Mouse (Mus musculus): ENCODE data around the gene Slc27a4. TPM values are rescaled to one million over a fixed set of nuclear protein-coding genes. Genes with fewer than 3 reads are reported as not detected.
A peak's percentile ranks its signal among the peaks of the same experiment; 100 is the strongest.

Gene Slc27a4
- polyA plus RNA-seq, 1 experiment from 2014 or later, result 105 TPM

DNA sequence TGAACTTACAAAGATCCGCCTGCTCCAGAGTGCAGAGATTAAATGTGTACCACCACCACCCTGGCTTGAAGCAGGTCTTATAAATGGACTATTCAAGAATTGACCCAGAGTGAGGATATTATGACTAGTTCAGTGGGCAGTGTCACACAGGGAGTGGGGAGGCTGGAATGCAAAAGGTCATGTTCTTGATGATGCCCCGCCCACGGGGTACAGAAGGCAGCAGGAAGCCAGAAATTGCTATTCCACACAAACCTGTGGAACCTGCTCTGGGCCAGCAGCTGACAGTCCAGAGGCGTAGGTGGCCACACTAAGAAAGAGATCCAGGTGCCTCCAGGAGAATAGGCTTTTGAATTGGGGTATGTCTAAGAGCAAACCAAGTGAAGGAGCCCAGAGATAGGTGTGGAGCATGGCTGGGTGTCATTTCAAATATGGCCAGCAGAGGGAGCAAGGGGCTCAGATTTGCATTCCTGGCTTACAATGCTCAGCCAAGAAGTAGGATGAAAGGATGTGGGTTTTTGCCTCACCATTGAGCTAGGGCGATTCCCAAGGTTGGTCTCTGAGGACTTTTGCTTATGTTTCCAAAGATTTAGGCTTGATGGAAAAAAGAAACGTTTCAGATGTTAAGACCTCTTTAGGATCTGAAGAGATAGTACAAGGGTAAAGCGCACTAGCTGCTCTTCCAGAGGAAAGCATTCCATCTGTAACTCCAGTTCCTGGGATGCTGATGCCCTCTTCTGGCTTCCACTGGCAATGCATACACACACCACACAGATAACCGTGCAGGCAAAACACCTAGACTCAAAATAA lies 15.2 kb downstream of the Slc27a4 start:
- Histone ChIP-seq H3K9ac (ENCODE audit: low read depth, low read length) (no peak overlapping the region), H3K4me3 (ENCODE audit: low read depth, low read length) (no peak overlapping the region), H3K27me3 (replicated peaks; ENCODE audit: control insufficient read depth, insufficient read depth, low read length) (no peaks in the 10 kb centered on the region), H3K27ac (ENCODE audit: low read depth, low read length) (peak overlapping the region; percentile 22; the same call in 1 of the 2 replicates), H3K9me3 (ENCODE audit: control insufficient read depth) (no peaks in the 10 kb centered on the region), H3K4me2 (replicated peaks; ENCODE audit: low read depth) (peak overlapping the region; percentile 37; the same call in 1 of the 2 replicates), H3K4me1 (replicated peaks; ENCODE audit: control insufficient read depth, insufficient read depth, low read length) (no peaks in the 10 kb centered on the region), H3K36me3 (ENCODE audit: control insufficient read depth, insufficient read depth) (peaks cover 46% of the 10 kb centered on the region)
- ATAC-seq, result peak; percentile 39
- TF ChIP-seq CTCF (IDR thresholded peaks at IDR 0.05; ENCODE audit: low read depth), result peak; percentile 82
- 20% methylated on average over 8 of the region's 8 CpGs for WGBS

DNA sequence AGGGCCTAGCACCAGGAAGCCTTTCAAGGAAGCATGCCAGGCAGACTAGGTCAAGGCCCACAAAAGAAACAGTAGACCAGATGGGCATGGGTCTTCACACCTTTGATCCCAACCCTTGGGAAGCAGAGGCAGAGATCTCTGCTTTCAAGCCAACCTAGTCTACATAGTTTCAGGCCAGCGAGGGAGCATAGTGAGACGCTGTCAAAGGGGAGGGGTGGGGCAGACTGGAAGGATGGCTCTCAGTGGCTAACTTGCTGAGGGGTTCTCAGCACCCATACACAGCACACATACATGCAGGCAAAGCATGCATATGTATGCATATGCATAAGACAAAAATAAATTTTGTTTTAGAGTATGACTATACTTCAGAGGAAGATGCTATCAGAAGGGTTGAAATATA lies 16.9 kb downstream of the Slc27a4 start:
- no peak for ATAC-seq
- WGBS, result 9% methylated on average over 2 of the region's 2 CpGs
- no peak for TF ChIP-seq CTCF (IDR thresholded peaks at IDR 0.05; ENCODE audit: low read depth)
- no peaks in the 10 kb centered on the region for H3K4me1 ChIP-seq (replicated peaks; ENCODE audit: control insufficient read depth, insufficient read depth, low read length)
- peak overlapping the region; percentile 84 for H3K4me2 ChIP-seq (replicated peaks; ENCODE audit: low read depth)
- 0 out of 2 replicates have a peak overlapping the region, but pooled peaks have one; percentile 49 for H3K4me3 ChIP-seq (ENCODE audit: low read depth, low read length)
- H3K36me3 ChIP-seq (ENCODE audit: control insufficient read depth, insufficient read depth), result peaks cover 29% of the 10 kb centered on the region
- peak overlapping the region; percentile 92 for H3K27ac ChIP-seq (ENCODE audit: low read depth, low read length)
- no peaks in the 10 kb centered on the region for H3K9me3 ChIP-seq (ENCODE audit: control insufficient read depth)
- no peaks in the 10 kb centered on the region for H3K27me3 ChIP-seq (replicated peaks; ENCODE audit: control insufficient read depth, insufficient read depth, low read length)
- H3K9ac ChIP-seq (ENCODE audit: low read depth, low read length), result no peak overlapping the region

DNA sequence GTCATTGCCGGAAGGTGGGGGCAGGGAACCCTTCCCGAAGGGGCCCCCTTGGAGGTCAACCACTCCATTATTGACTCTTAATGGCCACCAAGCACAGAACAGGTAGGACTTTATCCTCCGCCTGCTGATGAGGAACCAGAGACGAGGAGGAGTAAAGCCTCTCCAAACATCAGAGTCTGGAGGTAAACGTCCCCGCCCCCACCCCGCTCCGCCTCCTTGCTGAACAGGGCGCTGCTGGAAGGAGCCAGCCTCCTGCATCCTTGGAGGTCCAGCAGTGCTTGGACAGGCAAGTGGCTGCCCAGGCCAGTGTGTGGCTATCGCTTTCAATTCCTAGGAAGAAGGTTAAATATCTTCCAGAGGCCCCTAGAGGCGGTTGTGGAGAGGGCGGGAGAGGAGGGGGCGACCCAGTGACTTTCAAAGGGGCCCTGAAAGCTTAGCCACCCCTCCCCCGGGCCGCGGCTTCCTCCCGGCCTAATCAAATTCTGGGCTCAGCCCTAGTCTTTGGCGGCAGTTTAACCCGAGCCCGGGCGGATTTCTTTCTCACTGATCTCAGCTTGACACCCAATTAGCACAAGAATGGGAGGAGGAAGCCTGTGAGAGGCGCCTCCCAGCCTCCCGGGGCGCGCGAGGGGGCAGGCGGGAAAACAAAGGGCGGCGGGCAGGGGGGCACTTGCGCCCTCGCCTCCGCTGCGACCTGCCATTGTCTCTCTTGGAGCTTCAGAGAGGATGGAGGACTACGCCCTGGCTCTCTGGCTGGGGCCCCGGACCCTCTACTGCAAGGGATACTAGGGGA lies 17.8 kb downstream of the Slc27a4 start, which contains the start of gene Urm1:
TSS of gene Urm1 (plus strand) at position 51 of the 793 bp plus-strand sequence.
- Histone ChIP-seq H3K4me2 (replicated peaks; ENCODE audit: low read depth) (peak within 1 kb of the TSS; percentile 84), H3K4me3 (ENCODE audit: low read depth, low read length) (peak within 1 kb of the TSS; percentile 49), H3K36me3 (ENCODE audit: control insufficient read depth, insufficient read depth) (peaks cover 20% of the 10 kb centered on the region), H3K9me3 (ENCODE audit: control insufficient read depth) (no peaks in the 10 kb centered on the region), H3K9ac (ENCODE audit: low read depth, low read length) (peak within 1 kb of the TSS; percentile 64), H3K4me1 (replicated peaks; ENCODE audit: control insufficient read depth, insufficient read depth, low read length) (no peaks in the 10 kb centered on the region), H3K27me3 (replicated peaks; ENCODE audit: control insufficient read depth, insufficient read depth, low read length) (no peaks in the 10 kb centered on the region), H3K27ac (ENCODE audit: low read depth, low read length) (peak within 1 kb of the TSS; percentile 92)
- no peak for TF ChIP-seq CTCF (IDR thresholded peaks at IDR 0.05; ENCODE audit: low read depth)
- 1% methylated on average over 35 of the region's 35 CpGs for WGBS
- ATAC-seq, result peak; percentile 81

DNA sequence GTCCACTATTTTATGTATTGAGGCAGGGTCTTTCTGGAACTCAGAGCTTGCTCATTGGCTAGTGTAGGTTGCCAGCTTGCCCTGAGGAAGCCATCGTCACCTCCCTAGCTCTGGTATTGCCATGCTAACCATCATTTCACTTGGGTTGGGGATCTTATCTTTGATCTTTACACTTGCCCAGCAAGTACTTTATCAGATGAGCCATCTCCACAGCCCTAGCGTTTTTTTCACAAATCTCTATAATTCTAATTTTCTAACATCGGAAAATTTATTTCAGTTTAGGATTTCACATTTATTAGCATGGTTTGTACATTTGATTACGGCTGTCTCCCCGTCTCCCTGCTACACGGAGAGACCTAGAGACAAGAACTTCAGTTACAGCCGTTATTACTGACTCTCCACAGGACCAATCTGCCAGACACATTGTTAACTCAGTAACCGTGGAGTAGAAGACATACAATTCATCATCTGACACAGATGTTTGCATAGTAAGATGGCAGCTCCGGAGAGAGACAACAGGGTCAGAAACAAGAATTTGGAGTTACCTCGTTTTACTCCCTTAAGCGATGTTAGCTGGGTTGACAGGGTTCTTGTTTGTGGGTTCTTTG lies 24.0 kb downstream of the Slc27a4 start:
- H3K27ac ChIP-seq (ENCODE audit: low read depth, low read length), result peak overlapping the region; percentile 90
- H3K36me3 ChIP-seq (ENCODE audit: control insufficient read depth, insufficient read depth), result no peaks in the 10 kb centered on the region
- no peaks in the 10 kb centered on the region for H3K9me3 ChIP-seq (ENCODE audit: control insufficient read depth)
- peak overlapping the region; percentile 74 for H3K9ac ChIP-seq (ENCODE audit: low read depth, low read length)
- peak overlapping the region; percentile 99 for H3K4me3 ChIP-seq (ENCODE audit: low read depth, low read length)
- H3K4me2 ChIP-seq (replicated peaks; ENCODE audit: low read depth), result peak overlapping the region; percentile 81
- 6% methylated on average over 11 of the region's 11 CpGs for whole genome bisulfite sequencing
- TF ChIP-seq CTCF (IDR thresholded peaks at IDR 0.05; ENCODE audit: low read depth), result no peak
- no peaks in the 10 kb centered on the region for H3K27me3 ChIP-seq (replicated peaks; ENCODE audit: control insufficient read depth, insufficient read depth, low read length)
- no peaks in the 10 kb centered on the region for H3K4me1 ChIP-seq (replicated peaks; ENCODE audit: control insufficient read depth, insufficient read depth, low read length)
- no peak for ATAC-seq

DNA sequence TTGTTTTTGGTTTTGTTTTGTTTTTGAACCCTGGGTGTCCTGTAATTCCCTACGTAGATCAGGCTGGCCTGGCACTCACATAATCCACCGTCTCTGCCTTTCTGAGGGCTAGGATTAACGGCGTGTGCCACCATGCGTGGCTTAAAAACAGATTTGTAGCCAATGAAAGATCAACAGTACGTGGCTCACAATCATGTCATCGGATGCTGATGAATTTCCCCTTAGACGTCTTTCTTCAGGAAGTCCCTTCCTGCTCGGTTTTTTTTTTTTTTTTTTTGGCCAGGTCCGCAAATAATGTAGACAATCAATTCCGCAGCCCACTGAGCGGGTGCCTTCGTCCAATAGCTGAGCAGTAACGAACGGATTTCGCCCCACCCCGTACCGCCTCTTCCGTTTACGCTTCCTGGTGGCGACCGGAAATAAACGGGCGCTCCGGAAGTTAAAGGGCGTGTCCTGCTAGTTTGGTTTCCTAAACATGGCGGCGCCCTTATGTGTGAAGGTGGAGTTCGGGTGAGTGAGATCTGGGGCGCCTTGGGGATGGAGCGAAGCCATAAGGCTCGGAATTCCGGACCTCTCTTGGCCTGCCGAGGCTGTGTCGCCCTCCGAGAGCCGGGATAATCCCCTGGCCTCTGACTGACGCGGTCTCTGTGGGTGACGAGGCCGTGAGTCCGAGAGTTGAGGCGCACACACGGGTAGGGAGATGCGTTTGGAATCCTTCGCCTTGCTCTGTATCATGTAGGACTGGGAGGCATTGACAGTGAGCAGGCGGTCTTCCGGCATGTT lies 24.7 kb downstream of the Slc27a4 start:
- Histone ChIP-seq H3K9ac (ENCODE audit: low read depth, low read length) (peak overlapping the region; percentile 74), H3K4me3 (ENCODE audit: low read depth, low read length) (peak overlapping the region; percentile 99), H3K27me3 (replicated peaks; ENCODE audit: control insufficient read depth, insufficient read depth, low read length) (no peaks in the 10 kb centered on the region), H3K36me3 (ENCODE audit: control insufficient read depth, insufficient read depth) (no peaks in the 10 kb centered on the region), H3K4me1 (replicated peaks; ENCODE audit: control insufficient read depth, insufficient read depth, low read length) (no peaks in the 10 kb centered on the region), H3K27ac (ENCODE audit: low read depth, low read length) (peak overlapping the region; percentile 90), H3K4me2 (replicated peaks; ENCODE audit: low read depth) (peak overlapping the region; percentile 81), H3K9me3 (ENCODE audit: control insufficient read depth) (no peaks in the 10 kb centered on the region)
- peak; percentile 94 for ATAC-seq
- TF ChIP-seq CTCF (IDR thresholded peaks at IDR 0.05; ENCODE audit: low read depth), result 0 out of 2 replicates have a peak, but pooled peaks have one; percentile 19
- WGBS, result under 1% methylated on average over 48 of the region's 48 CpGs
